Mouse (Mus musculus): ENCODE data around the gene Ccdc173. TPM values are rescaled to one million over a fixed set of nuclear protein-coding genes. Genes with fewer than 3 reads are reported as not detected.

Gene Ccdc173
- total and polyA plus RNA-seq, 3 experiments = 1.3 to 3.9 (median 1.8) TPM

GRCm38 (mm10) chr2:69712171-69712570, 77.2 kb downstream of the Ccdc173 start:
- Histone ChIP-seq H3K36me3 (replicated peaks in 1 of 2; ENCODE audit: control insufficient read depth in 1 of 2, insufficient read depth in 1 of 2, low read length in 1 of 2) (peaks cover 17 to 35% of the 10 kb centered on the region in 2 experiments), H3K9ac (ENCODE audit: insufficient read depth, low read depth) (no peak overlapping the region), H3K4me3 (replicated peaks in 1 of 3; ENCODE audit: low read depth in 2 of 3, low read length in 2 of 3, poor library complexity in 1 of 3) (peak overlapping the region in 1 of 3 experiments; percentile 26), H3K27me3 (replicated peaks) (no peaks in the 10 kb centered on the region), H3K79me2 (replicated peaks; ENCODE audit: control insufficient read depth, extremely low read depth, insufficient read depth, poor library complexity, severe bottlenecking) (peaks cover 5% of the 10 kb centered on the region; the same call in 1 of the 2 replicates), H3K9me3 (replicated peaks; ENCODE audit: low read length) (no peaks in the 10 kb centered on the region), H3K4me2 (ENCODE audit: insufficient read depth, low read depth, poor library complexity, severe bottlenecking) (peak overlapping the region; percentile 74), H3K27ac (ENCODE audit: insufficient read depth, low read depth) (no peak overlapping the region), H3K4me1 (ENCODE audit: control insufficient read depth in 1 of 2, insufficient read depth in 2 of 2) (peaks cover 3 to 13% of the 10 kb centered on the region in 2 experiments; a peak in 3 of 4 replicates)
- DNase-seq (ENCODE audit: extremely low read depth) = peak; percentile 6
- dilution Hi-C loops (cut with MboI; ENCODE audit: extremely low pct_ligation_motif_present, extremely low pct_unique_long_range_greater_than_20kb, low sequenced_read_pairs) (no loop called here), in situ Hi-C loops (cut with MboI; ENCODE audit: low pct_ligation_motif_present, low pct_unique_long_range_greater_than_20kb, low sequenced_read_pairs) (no loop called here)
- no peak for TF ChIP-seq KAT2A (IDR thresholded peaks at IDR 0.05; ENCODE audit: insufficient replicate concordance, low read length)
- no peak for TF ChIP-seq CTCF (conservative IDR thresholded peaks at IDR 0.05 in 1 of 2, IDR thresholded peaks at IDR 0.05 in 1 of 2; ENCODE audit: low read depth in 2 of 2, low read length in 2 of 2)
- no peak for TF ChIP-seq NELFE (IDR thresholded peaks at IDR 0.05; ENCODE audit: low read depth, low read length)
- TF ChIP-seq ZMIZ1 (IDR thresholded peaks at IDR 0.05; ENCODE audit: low read depth, low read length) = no peak
- TF ChIP-seq JUND (conservative IDR thresholded peaks at IDR 0.05; ENCODE audit: low read depth, low read length) = no peak
- TF ChIP-seq ZNF384 (IDR thresholded peaks at IDR 0.05; ENCODE audit: low read depth, low read length) = no peak
- no peak for TF ChIP-seq EP300 (IDR thresholded peaks at IDR 0.05; ENCODE audit: low read length)
- TF ChIP-seq TBP (conservative IDR thresholded peaks at IDR 0.05; ENCODE audit: low read depth, low read length) = no peak
- no peak for TF ChIP-seq MYC (IDR thresholded peaks at IDR 0.05; ENCODE audit: low read depth, low read length)
- no peak for TF ChIP-seq SIN3A (IDR thresholded peaks at IDR 0.05; ENCODE audit: low read length)
- no peak for TF ChIP-seq ELF1 (IDR thresholded peaks at IDR 0.05; ENCODE audit: low read depth, low read length)
- TF ChIP-seq ZKSCAN1 (IDR thresholded peaks at IDR 0.05; ENCODE audit: borderline replicate concordance, low read depth, low read length) = no peak
- no peak for TF ChIP-seq E2F4 (IDR thresholded peaks at IDR 0.05; ENCODE audit: insufficient replicate concordance, low read depth, low read length)
- no peak for TF ChIP-seq PAX5 (IDR thresholded peaks at IDR 0.05; ENCODE audit: low read length)
- no peak for TF ChIP-seq IRF4 (IDR thresholded peaks at IDR 0.05; ENCODE audit: low read depth, low read length)
- no peak for TF ChIP-seq POLR2A (IDR thresholded peaks at IDR 0.05; ENCODE audit: low read depth, low read length)
- no peak for TF ChIP-seq MEF2A (IDR thresholded peaks at IDR 0.05; ENCODE audit: borderline replicate concordance, low read depth, low read length)
- no peak for TF ChIP-seq NRF1 (IDR thresholded peaks at IDR 0.05; ENCODE audit: low read depth, low read length)

Other genes with a start within 250 kb of the Ccdc173 start
- under 0.01 and 0.04 TPM in 2 replicates for gene Lrp2, start 203.5 kb downstream of the Ccdc173 start, total RNA-seq (2012; rRNA removed)
- gene Lrp2, start 203.5 kb downstream of the Ccdc173 start, total RNA-seq (2014; rRNA removed) = 0.01 TPM in 2 replicates
- gene Lrp2, start 203.5 kb downstream of the Ccdc173 start, polyA plus RNA-seq (2012; ENCODE audit: insufficient read length, low read depth) = 0.07 TPM in 1 of 2 replicates, not detected in the other
- gene Bbs5, start 142.4 kb downstream of the Ccdc173 start, total RNA-seq (2012; rRNA removed) = 5.0 and 5.4 TPM in 2 replicates
- 8.1 and 9.1 TPM in 2 replicates for gene Bbs5, start 142.4 kb downstream of the Ccdc173 start, total RNA-seq (2014; rRNA removed)
- gene Bbs5, start 142.4 kb downstream of the Ccdc173 start, polyA plus RNA-seq (2012; ENCODE audit: insufficient read length, low read depth) = 6.7 and 9.1 TPM in 2 replicates
- 0.04 TPM in 2 replicates for gene Klhl41, start 119.5 kb downstream of the Ccdc173 start, total RNA-seq (2012; rRNA removed)
- gene Klhl41, start 119.5 kb downstream of the Ccdc173 start, total RNA-seq (2014; rRNA removed) = 0.11 TPM in 1 of 2 replicates, not detected in the other
- 0.12 and 0.27 TPM in 2 replicates for gene Klhl41, start 119.5 kb downstream of the Ccdc173 start, polyA plus RNA-seq (2012; ENCODE audit: insufficient read length, low read depth)
- gene Fastkd1, start 76.1 kb downstream of the Ccdc173 start, total RNA-seq (2012; rRNA removed) = 15.3 and 19.3 TPM in 2 replicates
- 19.1 and 21.9 TPM in 2 replicates for gene Fastkd1, start 76.1 kb downstream of the Ccdc173 start, total RNA-seq (2014; rRNA removed)
- 16.6 and 18.5 TPM in 2 replicates for gene Fastkd1, start 76.1 kb downstream of the Ccdc173 start, polyA plus RNA-seq (2012; ENCODE audit: insufficient read length, low read depth)
- gene Ppig, start 67.0 kb downstream of the Ccdc173 start, total RNA-seq (2012; rRNA removed) = 10.3 and 11.5 TPM in 2 replicates
- gene Ppig, start 67.0 kb downstream of the Ccdc173 start, total RNA-seq (2014; rRNA removed) = 12.0 and 12.9 TPM in 2 replicates
- 168 and 180 TPM in 2 replicates for gene Ppig, start 67.0 kb downstream of the Ccdc173 start, polyA plus RNA-seq (2012; ENCODE audit: insufficient read length, low read depth)
- 12.9 and 14.4 TPM in 2 replicates for gene Phospho2, start within 50 bp of the Ccdc173 start, total RNA-seq (2012; rRNA removed)
- gene Phospho2, start within 50 bp of the Ccdc173 start, total RNA-seq (2014; rRNA removed) = 20.1 and 23.4 TPM in 2 replicates
- gene Phospho2, start within 50 bp of the Ccdc173 start, polyA plus RNA-seq (2012; ENCODE audit: insufficient read length, low read depth) = 10.2 and 11.1 TPM in 2 replicates
- 0.25 and 0.34 TPM in 2 replicates for gene Klhl23, start 32.4 kb upstream of the Ccdc173 start, total RNA-seq (2012; rRNA removed)
- gene Klhl23, start 32.4 kb upstream of the Ccdc173 start, total RNA-seq (2014; rRNA removed) = 0.05 and 0.23 TPM in 2 replicates
- 0.09 and 0.11 TPM in 2 replicates for gene Klhl23, start 32.4 kb upstream of the Ccdc173 start, polyA plus RNA-seq (2012; ENCODE audit: insufficient read length, low read depth)
- gene Ssb, start 72.0 kb upstream of the Ccdc173 start, total RNA-seq (2012; rRNA removed) = 124 and 176 TPM in 2 replicates
- 281 and 368 TPM in 2 replicates for gene Ssb, start 72.0 kb upstream of the Ccdc173 start, total RNA-seq (2014; rRNA removed)
- gene Ssb, start 72.0 kb upstream of the Ccdc173 start, polyA plus RNA-seq (2012; ENCODE audit: insufficient read length, low read depth) = 410 and 530 TPM in 2 replicates
- gene Mettl5, start 96.0 kb upstream of the Ccdc173 start, total RNA-seq (2012; rRNA removed) = 19.6 and 20.4 TPM in 2 replicates
- 40.4 and 50.4 TPM in 2 replicates for gene Mettl5, start 96.0 kb upstream of the Ccdc173 start, total RNA-seq (2014; rRNA removed)
- 39.1 and 42.2 TPM in 2 replicates for gene Mettl5, start 96.0 kb upstream of the Ccdc173 start, polyA plus RNA-seq (2012; ENCODE audit: insufficient read length, low read depth)
- gene Ubr3, start 107.7 kb upstream of the Ccdc173 start, total RNA-seq (2012; rRNA removed) = 16.0 and 18.3 TPM in 2 replicates
- 17.9 and 21.4 TPM in 2 replicates for gene Ubr3, start 107.7 kb upstream of the Ccdc173 start, total RNA-seq (2014; rRNA removed)
- gene Ubr3, start 107.7 kb upstream of the Ccdc173 start, polyA plus RNA-seq (2012; ENCODE audit: insufficient read length, low read depth) = 26.1 and 35.8 TPM in 2 replicates
- gene Myo3b, start 249.6 kb upstream of the Ccdc173 start, total RNA-seq (2012; rRNA removed) = 0.46 and 0.64 TPM in 2 replicates
- gene Myo3b, start 249.6 kb upstream of the Ccdc173 start, total RNA-seq (2014; rRNA removed) = 0.58 and 0.63 TPM in 2 replicates
- 0.76 and 0.90 TPM in 2 replicates for gene Myo3b, start 249.6 kb upstream of the Ccdc173 start, polyA plus RNA-seq (2012; ENCODE audit: insufficient read length, low read depth)

Measured in CH12.LX (cell line).